Mouse (Mus musculus): ENCODE data around the gene Cd81. TPM values are rescaled to one million over a fixed set of nuclear protein-coding genes. Genes with fewer than 3 reads are reported as not detected.
A peak's percentile ranks its signal among the peaks of the same experiment; 100 is the strongest.

Gene Cd81
- total and polyA plus RNA-seq, 2 experiments, result 420 to 625 TPM

GRCm38 (mm10) chr7:143049841-143050816 lies 2.4 kb upstream of the Cd81 start:
- Histone ChIP-seq H3K79me2 (ENCODE audit: control insufficient read depth, insufficient read depth, low read length) (peaks cover 24% of the 10 kb centered on the region), H3K9ac (ENCODE audit: low read depth, low read length) (no peak overlapping the region), H3K4me1 (ENCODE audit: control insufficient read depth, insufficient read depth, low read length) (peaks cover 35% of the 10 kb centered on the region), H3K4me3 (ENCODE audit: insufficient read depth, low read depth, low read length) (no peak overlapping the region), H3K27me3 (ENCODE audit: control insufficient read depth, insufficient read depth, low read length) (no peaks in the 10 kb centered on the region), H3K27ac (replicated peaks; ENCODE audit: insufficient read depth, low read depth, low read length) (peak overlapping the region; percentile 72), H3K36me3 (ENCODE audit: control insufficient read depth, insufficient read depth, low read length) (no peaks in the 10 kb centered on the region)
- peak; percentile 88 for DNase-seq (ENCODE audit: extremely low read depth, low read depth, low spot score)
- 45% methylated on average over 3 of the region's 3 CpGs for WGBS
- TF ChIP-seq CTCF (IDR thresholded peaks at IDR 0.05; ENCODE audit: low read depth, low read length) (no peak), POLR2A (IDR thresholded peaks at IDR 0.05; ENCODE audit: extremely low read depth, insufficient read depth, low read length) (no peak)

DNA sequence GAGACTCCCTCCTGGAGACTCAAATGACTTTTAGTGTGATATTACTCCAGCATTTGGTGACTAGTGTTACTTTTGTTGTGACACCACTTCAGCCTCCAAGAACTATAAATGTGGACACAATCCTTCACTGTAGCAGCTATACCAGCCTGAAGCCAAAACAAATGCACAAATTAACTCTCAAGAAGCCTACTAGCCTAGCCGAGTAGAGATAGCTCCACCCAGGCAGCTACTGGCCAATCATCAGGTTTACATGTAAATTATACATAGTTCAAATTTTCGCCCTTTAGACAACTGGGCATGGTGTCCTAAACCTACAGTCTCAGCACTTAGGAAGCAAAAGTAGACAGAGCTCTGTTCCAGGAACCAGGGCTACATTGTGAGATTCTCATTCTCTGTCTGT lies 1.2 kb upstream of the Cd81 start:
- H3K27ac ChIP-seq (replicated peaks; ENCODE audit: insufficient read depth, low read depth, low read length), result no peak overlapping the region
- TF ChIP-seq CTCF (IDR thresholded peaks at IDR 0.05; ENCODE audit: low read depth, low read length) (no peak), POLR2A (IDR thresholded peaks at IDR 0.05; ENCODE audit: extremely low read depth, insufficient read depth, low read length) (no peak)
- no peak overlapping the region for H3K9ac ChIP-seq (ENCODE audit: low read depth, low read length)
- no peaks in the 10 kb centered on the region for H3K27me3 ChIP-seq (ENCODE audit: control insufficient read depth, insufficient read depth, low read length)
- DNase-seq (ENCODE audit: extremely low read depth, low read depth, low spot score), result no peak
- WGBS, result 43% methylated on average over 2 of the region's 2 CpGs
- no peak overlapping the region for H3K4me3 ChIP-seq (ENCODE audit: insufficient read depth, low read depth, low read length)
- H3K4me1 ChIP-seq (ENCODE audit: control insufficient read depth, insufficient read depth, low read length), result peaks cover 46% of the 10 kb centered on the region
- peaks cover 35% of the 10 kb centered on the region for H3K79me2 ChIP-seq (ENCODE audit: control insufficient read depth, insufficient read depth, low read length)
- H3K36me3 ChIP-seq (ENCODE audit: control insufficient read depth, insufficient read depth, low read length), result no peaks in the 10 kb centered on the region

GRCm38 (mm10) chr7:143053008-143053899 lies 715 bp downstream of the Cd81 start:
- H3K9ac ChIP-seq (ENCODE audit: low read depth, low read length), result peak overlapping the region; percentile 93
- peak overlapping the region; percentile 90 for H3K4me3 ChIP-seq (ENCODE audit: insufficient read depth, low read depth, low read length)
- under 1% methylated on average over 46 of the region's 46 CpGs for WGBS
- H3K79me2 ChIP-seq (ENCODE audit: control insufficient read depth, insufficient read depth, low read length), result peaks cover 43% of the 10 kb centered on the region
- no peak for DNase-seq (ENCODE audit: extremely low read depth, low read depth, low spot score)
- H3K36me3 ChIP-seq (ENCODE audit: control insufficient read depth, insufficient read depth, low read length), result no peaks in the 10 kb centered on the region
- peak overlapping the region; percentile 88 for H3K27ac ChIP-seq (replicated peaks; ENCODE audit: insufficient read depth, low read depth, low read length)
- TF ChIP-seq CTCF (IDR thresholded peaks at IDR 0.05; ENCODE audit: low read depth, low read length), result peak; percentile 41
- TF ChIP-seq POLR2A (IDR thresholded peaks at IDR 0.05; ENCODE audit: extremely low read depth, insufficient read depth, low read length), result no peak
- no peaks in the 10 kb centered on the region for H3K27me3 ChIP-seq (ENCODE audit: control insufficient read depth, insufficient read depth, low read length)
- peaks cover 61% of the 10 kb centered on the region for H3K4me1 ChIP-seq (ENCODE audit: control insufficient read depth, insufficient read depth, low read length)

GRCm38 (mm10) chr7:143053961-143054611 lies 1.5 kb downstream of the Cd81 start:
- no peak for TF ChIP-seq POLR2A (IDR thresholded peaks at IDR 0.05; ENCODE audit: extremely low read depth, insufficient read depth, low read length)

DNA sequence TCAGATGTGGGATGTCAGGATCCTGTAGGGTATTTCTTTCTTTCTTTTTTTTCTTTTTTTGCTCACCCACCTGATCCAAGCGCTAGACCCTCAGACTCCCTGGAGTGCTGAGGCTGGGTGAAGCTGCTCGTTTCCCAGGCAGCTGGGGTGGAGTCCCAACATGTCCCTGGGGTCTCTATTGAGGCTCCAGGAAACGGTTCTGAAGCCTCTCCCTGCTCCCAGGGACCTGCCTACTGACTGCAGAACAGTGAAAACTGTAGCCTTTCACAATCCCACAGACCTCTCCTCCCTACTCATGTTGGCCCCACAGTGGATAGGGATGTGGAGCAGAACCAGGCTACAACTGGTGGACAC lies 2.0 kb downstream of the Cd81 start:
- no peak for DNase-seq (ENCODE audit: extremely low read depth, low read depth, low spot score)
- H3K4me1 ChIP-seq (ENCODE audit: control insufficient read depth, insufficient read depth, low read length), result peaks cover 65% of the 10 kb centered on the region
- WGBS, result 43% methylated on average over 3 of the region's 3 CpGs
- H3K36me3 ChIP-seq (ENCODE audit: control insufficient read depth, insufficient read depth, low read length), result no peaks in the 10 kb centered on the region
- peak overlapping the region; percentile 93 for H3K9ac ChIP-seq (ENCODE audit: low read depth, low read length)
- H3K79me2 ChIP-seq (ENCODE audit: control insufficient read depth, insufficient read depth, low read length), result peaks cover 48% of the 10 kb centered on the region
- TF ChIP-seq POLR2A (IDR thresholded peaks at IDR 0.05; ENCODE audit: extremely low read depth, insufficient read depth, low read length), result no peak
- no peak for TF ChIP-seq CTCF (IDR thresholded peaks at IDR 0.05; ENCODE audit: low read depth, low read length)
- H3K4me3 ChIP-seq (ENCODE audit: insufficient read depth, low read depth, low read length), result no peak overlapping the region
- H3K27ac ChIP-seq (replicated peaks; ENCODE audit: insufficient read depth, low read depth, low read length), result 0 out of 2 replicates have a peak overlapping the region, but pooled peaks have one; percentile 8
- H3K27me3 ChIP-seq (ENCODE audit: control insufficient read depth, insufficient read depth, low read length), result no peaks in the 10 kb centered on the region

More at GRCm38 (mm10) chr7:143053961-143054611, 1.5 kb downstream of the Cd81 start:
- peak overlapping the region; percentile 93 for H3K9ac ChIP-seq (ENCODE audit: low read depth, low read length)
- H3K79me2 ChIP-seq (ENCODE audit: control insufficient read depth, insufficient read depth, low read length), result peaks cover 48% of the 10 kb centered on the region
- H3K27ac ChIP-seq (replicated peaks; ENCODE audit: insufficient read depth, low read depth, low read length), result 0 out of 2 replicates have a peak overlapping the region, but pooled peaks have one; percentile 14
- WGBS, result 37% methylated on average over 11 of the region's 11 CpGs
- peak overlapping the region; percentile 90 for H3K4me3 ChIP-seq (ENCODE audit: insufficient read depth, low read depth, low read length)
- H3K27me3 ChIP-seq (ENCODE audit: control insufficient read depth, insufficient read depth, low read length), result no peaks in the 10 kb centered on the region
- no peaks in the 10 kb centered on the region for H3K36me3 ChIP-seq (ENCODE audit: control insufficient read depth, insufficient read depth, low read length)
- no peak for DNase-seq (ENCODE audit: extremely low read depth, low read depth, low spot score)
- H3K4me1 ChIP-seq (ENCODE audit: control insufficient read depth, insufficient read depth, low read length), result peaks cover 67% of the 10 kb centered on the region

All from liver, adult 2 months (tissue).